Mouse (Mus musculus): ENCODE measurements around the gene Nkd1.

GRCm38 (mm10) chr8:88518047-88518446 is 3.1 kb upstream of the Nkd1 start:
- TF ChIP-seq POLR2A (IDR thresholded peaks at IDR 0.05; ENCODE audit: insufficient read depth, low read depth, low read length): no peak
- no peak for TF ChIP-seq CTCF (IDR thresholded peaks at IDR 0.05)

Measured in heart, adult 2 months (tissue).